Mouse (Mus musculus) olfactory bulb, adult 2 months (tissue): ENCODE results near the gene Agrp.

Experiments
- CTCF ChIP-seq: fragments of 200-500 bp; IDR thresholded peaks from 2 replicates; pipeline ENCODE4 v1.5.1; 2012; ENCODE audit warnings: low read depth, mild to moderate bottlenecking, low read length, moderate library complexity; ENCODE audit not compliant: insufficient read depth
- POLR2A ChIP-seq: fragments of 200-500 bp; IDR thresholded peaks from 2 replicates; pipeline ENCODE4 v1.6.1; 2012; ENCODE audit warnings: mild to moderate bottlenecking, low read depth, low read length, moderate library complexity; ENCODE audit not compliant: insufficient read depth

- TF ChIP-seq CTCF (no peak), POLR2A (no peak)
These were observed 38.4 kb downstream of the Agrp start for GRCm38 (mm10) chr8:105598777-105599176.
